Mouse (Mus musculus): ENCODE results near the gene Xrcc3.

DNA sequence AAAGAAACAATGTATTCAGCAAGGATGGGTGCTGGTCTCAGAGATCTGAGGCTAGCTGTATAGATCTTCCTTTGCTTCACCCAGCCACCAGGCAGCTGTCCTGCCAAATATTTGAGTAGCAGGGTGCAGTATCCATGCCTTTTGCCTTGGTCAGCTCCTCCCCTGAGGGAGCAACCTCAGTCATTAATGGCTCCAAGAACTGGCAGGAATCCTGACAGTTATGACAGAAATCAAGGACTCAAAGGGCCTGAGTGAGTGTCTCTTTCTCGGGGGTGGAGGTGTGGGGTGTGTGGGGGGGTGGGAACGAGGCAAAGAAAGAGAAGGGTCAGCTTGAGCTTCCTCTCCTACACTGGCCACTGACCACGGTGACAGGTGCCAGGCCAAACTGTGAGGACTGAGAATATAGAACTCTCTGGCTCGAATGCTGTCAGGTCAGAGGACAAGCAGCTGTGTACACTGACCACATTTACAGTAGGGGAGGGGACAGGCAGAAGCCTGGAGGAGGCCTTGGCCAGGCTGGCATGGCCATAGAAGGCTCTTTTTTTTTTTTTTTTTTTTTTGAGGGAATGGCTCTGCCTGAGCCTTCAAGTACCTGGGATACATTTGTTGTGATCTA is 57.5 kb downstream of the Xrcc3 start:
- TF ChIP-seq CTCF (IDR thresholded peaks at IDR 0.05; ENCODE audit: borderline replicate concordance, extremely low read depth, insufficient read depth, insufficient read length) = no peak
- TF ChIP-seq POLR2A (IDR thresholded peaks at IDR 0.05; ENCODE audit: borderline replicate concordance, extremely low read depth, insufficient read depth, insufficient read length, poor library complexity, severe bottlenecking) = no peak

All from brain, embryonic 14.5 days (tissue).